Mouse (Mus musculus): Measurements from ENCODE around the gene Abcb4.

DNA sequence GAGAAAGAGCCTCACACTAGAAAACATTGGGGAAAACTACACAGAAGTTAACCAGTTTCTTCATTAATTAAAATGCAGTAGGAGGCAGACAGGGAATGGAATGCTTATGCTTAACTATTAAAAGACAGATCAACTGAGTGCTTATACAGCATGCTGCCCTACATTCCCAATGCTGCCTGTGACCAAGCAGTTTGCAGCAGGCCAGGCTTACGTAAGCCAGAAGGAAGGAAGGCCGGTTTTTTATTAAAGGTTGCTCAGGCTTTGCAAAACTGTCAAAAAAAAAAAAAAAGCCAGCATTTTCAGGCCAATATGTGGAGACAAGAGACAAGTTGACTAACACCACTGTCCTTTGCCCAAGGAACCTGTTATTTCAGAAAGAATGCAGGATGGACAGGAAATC, 77.2 kb downstream of the Abcb4 start:
- TF ChIP-seq POLR2A (IDR thresholded peaks at IDR 0.05; ENCODE audit: low read depth, low read length) = no peak
- TF ChIP-seq MEF2A (IDR thresholded peaks at IDR 0.05; ENCODE audit: borderline replicate concordance, low read depth, low read length) = no peak
- no peak for TF ChIP-seq SMC3 (IDR thresholded peaks at IDR 0.05; ENCODE audit: low read depth, low read length)
- TF ChIP-seq CTCF (conservative IDR thresholded peaks at IDR 0.05 in 1 of 2, IDR thresholded peaks at IDR 0.05 in 1 of 2; ENCODE audit: low read depth in 2 of 2, low read length in 2 of 2) = no peak
- no peak for TF ChIP-seq ZC3H11A (IDR thresholded peaks at IDR 0.05; ENCODE audit: low read depth, low read length)
- TF ChIP-seq NELFE (IDR thresholded peaks at IDR 0.05; ENCODE audit: low read depth, low read length) = no peak
- no peak for TF ChIP-seq GABPA (IDR thresholded peaks at IDR 0.05; ENCODE audit: insufficient replicate concordance, low read depth, low read length)
- no peak for TF ChIP-seq NRF1 (IDR thresholded peaks at IDR 0.05; ENCODE audit: low read depth, low read length)
- TF ChIP-seq ZKSCAN1 (IDR thresholded peaks at IDR 0.05; ENCODE audit: borderline replicate concordance, low read depth, low read length) = no peak
- no peak for TF ChIP-seq RCOR1 (conservative IDR thresholded peaks at IDR 0.05; ENCODE audit: low read depth, low read length)
- no peak for TF ChIP-seq MAZ (IDR thresholded peaks at IDR 0.05; ENCODE audit: low read depth, low read length)
- TF ChIP-seq MAX (IDR thresholded peaks at IDR 0.05; ENCODE audit: low read length) = no peak
